22 mouse cellular contexts compared by ENCODE assay signal in the genomic region with DNA sequence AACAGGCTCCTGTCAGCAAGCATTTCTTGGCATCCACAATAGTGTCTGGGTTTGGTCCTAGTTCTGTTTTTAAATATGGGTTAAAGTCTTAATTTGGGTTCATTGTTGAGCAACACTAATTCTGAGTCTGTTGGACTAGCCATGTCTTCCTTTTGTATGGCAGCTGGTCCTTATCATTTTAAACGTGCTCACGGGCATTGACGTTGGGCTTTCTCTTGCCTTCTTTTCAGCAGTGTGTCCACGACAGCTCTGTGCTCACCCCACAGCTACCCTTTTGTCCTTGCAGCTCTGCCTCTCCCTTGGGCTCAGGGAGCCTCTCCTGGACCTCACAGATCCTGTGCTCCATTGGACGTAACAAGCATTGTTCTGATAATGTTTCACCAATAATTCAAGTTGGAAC.
"Had no signal": no experiment of that assay in that cellular context is flagged by ENCODE, and none has a peak within 500 bp of the region (broad histone marks: within the 10 kb centered on the region; RNA-seq: fewer than 3 reads in every experiment).

No protein-coding gene starts in this region.

- H3K4me1 ChIP-seq: liver, embryonic 13.5 days; liver, embryonic 15.5 days; lung, embryonic 15.5 days; neural tube, embryonic 13.5 days; neural tube, embryonic 15.5 days; stomach, embryonic 15.5 days had no signal

- H3K9ac ChIP-seq: liver, embryonic 13.5 days; liver, embryonic 15.5 days; liver, postnatal 0 days; lung, embryonic 15.5 days; midbrain, embryonic 12.5 days; neural tube, embryonic 13.5 days; neural tube, embryonic 15.5 days; stomach, embryonic 15.5 days had no signal

- ATAC-seq: liver, postnatal 0 days; midbrain, embryonic 16.5 days had no signal

- DNase-seq: liver; liver, embryonic 13.5 days; liver, postnatal 0 days; midbrain, embryonic 14.5 days; retina, postnatal 1 day; right cerebral cortex, adult 18-20 months; right cerebral cortex, postnatal 25 days; right cerebral cortex, postnatal 4 days; thymus, adult 2 months; thymus, postnatal 25 days; thymus, postnatal 4 days had no signal

- H3K4me2 ChIP-seq: liver, embryonic 11.5 days; liver, embryonic 13.5 days; liver, embryonic 15.5 days; lung, embryonic 15.5 days; midbrain, embryonic 12.5 days; neural tube, embryonic 13.5 days; neural tube, embryonic 15.5 days; stomach, embryonic 15.5 days had no signal

- H3K9me3 ChIP-seq: liver, embryonic 13.5 days; liver, embryonic 15.5 days; lung, embryonic 15.5 days; midbrain, embryonic 10.5 days; midbrain, embryonic 12.5 days; neural tube, embryonic 13.5 days; neural tube, embryonic 15.5 days; stomach, embryonic 15.5 days had no signal

- H3K36me3 ChIP-seq: liver, embryonic 13.5 days; liver, embryonic 15.5 days; lung, embryonic 15.5 days; midbrain, embryonic 10.5 days; midbrain, embryonic 12.5 days; neural tube, embryonic 13.5 days; neural tube, embryonic 15.5 days; stomach, embryonic 15.5 days had no signal

- H3K4me3 ChIP-seq: liver, embryonic 13.5 days; liver, embryonic 15.5 days; lung, embryonic 15.5 days; midbrain, embryonic 10.5 days; midbrain, embryonic 12.5 days; myocyte; neural tube, embryonic 13.5 days; neural tube, embryonic 15.5 days; stomach, embryonic 15.5 days had no signal

- H3K27me3 ChIP-seq: liver, embryonic 13.5 days; liver, embryonic 15.5 days; lung, embryonic 15.5 days; midbrain, embryonic 12.5 days; neural tube, embryonic 13.5 days; neural tube, embryonic 15.5 days; stomach, embryonic 15.5 days had no signal

- H3K27ac ChIP-seq: liver, embryonic 13.5 days; liver, embryonic 15.5 days; lung, embryonic 15.5 days; midbrain, embryonic 10.5 days; midbrain, embryonic 12.5 days; neural tube, embryonic 13.5 days; neural tube, embryonic 15.5 days; stomach, embryonic 15.5 days; stomach, postnatal 0 days had no signal
